Mouse (Mus musculus): ENCODE measurements around the gene Col19a1. TPM values are rescaled to one million over a fixed set of nuclear protein-coding genes. Genes with fewer than 3 reads are reported as not detected.

Col19a1 gene
- not detected for total RNA-seq (2023)

GRCm38 (mm10) chr1:24587141-24587541 lies at the start of gene Col19a1:
Gene Col19a1, minus strand, starts transcription at chr1:24587472.

Other genes starting within 250 kb of the Col19a1 start
- 10 to 100 TPM; 41.5 to 41.7 TPM for gene Lmbrd1, start 91.2 kb upstream of the Col19a1 start, total RNA-seq (2023)

All from T-cell, adult 66 days (primary cell).